ENCODE assay signal across 9 mouse cellular contexts in the genomic region with DNA sequence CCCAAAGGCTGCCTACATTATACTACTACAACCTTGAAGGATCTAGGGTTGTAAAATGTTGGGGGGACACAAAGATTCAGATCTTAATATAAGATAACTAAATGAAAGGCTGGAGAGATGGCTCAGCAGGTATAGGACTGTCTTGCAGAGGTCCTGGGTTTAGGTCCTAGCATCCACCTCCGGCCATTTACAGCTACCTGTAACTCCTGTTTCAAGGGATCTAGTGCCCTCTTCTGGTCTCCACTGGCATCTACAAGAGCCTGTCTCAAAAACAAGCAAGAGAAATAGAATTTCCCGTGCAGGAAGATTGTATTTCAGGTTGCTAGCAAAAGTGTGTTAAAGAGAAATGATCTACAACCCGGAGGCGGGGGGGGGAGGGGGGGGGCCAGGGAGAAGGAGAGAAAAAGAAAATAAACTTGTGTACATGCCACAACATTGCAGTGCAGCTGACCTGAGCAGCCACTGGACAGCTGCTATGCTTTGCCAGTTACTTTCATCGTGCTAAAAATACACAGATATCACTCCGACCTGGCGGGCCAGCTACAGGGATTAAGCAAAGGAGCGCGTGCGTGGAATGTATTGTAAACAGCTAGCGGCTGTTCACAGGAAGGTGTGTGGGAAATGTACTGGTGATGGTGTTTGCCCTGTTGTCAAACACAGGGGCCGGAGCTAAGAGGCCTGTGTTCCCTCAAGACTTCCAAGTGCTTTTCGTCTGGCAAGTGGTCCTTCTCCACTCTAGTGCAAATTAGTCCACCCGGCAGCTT. TPM values are rescaled to one million over a fixed set of nuclear protein-coding genes. Genes with fewer than 3 reads are reported as not detected.
DNase-seq lines count a peak whose midpoint lies in the region; ATAC-seq and TF ChIP-seq lines count a peak whose summit lies in the region.
"Had no signal": no experiment of that assay in that cellular context is flagged by ENCODE, and none has a peak within 500 bp of the region (broad histone marks: within the 10 kb centered on the region; RNA-seq: fewer than 3 reads in every experiment).

No protein-coding gene starts in this region.

- H3K9me3 ChIP-seq in forebrain, embryonic 14.5 days (replicated peaks; ENCODE audit: control insufficient read depth, low read length) = no peaks in the 10 kb centered on the region
- 0 out of 2 replicates have a peak, but pooled peaks cover 4% of the 10 kb centered on the region for H3K9me3 ChIP-seq in forebrain, embryonic 10.5 days
- no peaks in the 10 kb centered on the region for H3K9me3 ChIP-seq in CH12.LX (replicated peaks; ENCODE audit: low read length)
- no peaks in the 10 kb centered on the region for H3K9me3 ChIP-seq in heart, postnatal 0 days (replicated peaks; ENCODE audit: control insufficient read depth, low read length)
- H3K9me3 ChIP-seq in liver, embryonic 11.5 days (ENCODE audit: control insufficient read depth, low read length) = no peaks in the 10 kb centered on the region
- H3K9me3 ChIP-seq: neural tube, embryonic 12.5 days had no signal

- no peak overlapping the region for H3K4me3 ChIP-seq in forebrain, embryonic 14.5 days (ENCODE audit: low read depth, low read length)
- no peak overlapping the region for H3K4me3 ChIP-seq in forebrain, embryonic 10.5 days
- no peak overlapping the region for H3K4me3 ChIP-seq in CH12.LX (replicated peaks in 1 of 3; ENCODE audit: low read depth in 2 of 3, low read length in 2 of 3, poor library complexity in 1 of 3)
- no peak overlapping the region for H3K4me3 ChIP-seq in cortical plate, adult 2 months (ENCODE audit: insufficient read depth, low read length)
- peak overlapping the region; percentile 27 for H3K4me3 ChIP-seq in heart, postnatal 0 days (ENCODE audit: low read depth, low read length)
- no peak overlapping the region for H3K4me3 ChIP-seq in liver, embryonic 11.5 days (ENCODE audit: low read depth, low read length)
- no peak overlapping the region for H3K4me3 ChIP-seq in spleen, adult 2 months (ENCODE audit: extremely low read depth, insufficient read depth, insufficient read length)
- H3K4me3 ChIP-seq: neural tube, embryonic 12.5 days had no signal

- no peaks in the 10 kb centered on the region for H3K4me1 ChIP-seq in forebrain, embryonic 14.5 days (ENCODE audit: control insufficient read depth, insufficient read depth, low read length)
- H3K4me1 ChIP-seq in forebrain, embryonic 10.5 days = peaks cover 17% of the 10 kb centered on the region
- H3K4me1 ChIP-seq in CH12.LX (ENCODE audit: control insufficient read depth in 1 of 2, insufficient read depth in 2 of 2) = peaks cover 3 to 16% of the 10 kb centered on the region in 2 experiments
- no peaks in the 10 kb centered on the region for H3K4me1 ChIP-seq in cortical plate, adult 2 months (ENCODE audit: control insufficient read depth, insufficient read depth, low read length)
- 0 out of 2 replicates have a peak, but pooled peaks cover 8% of the 10 kb centered on the region for H3K4me1 ChIP-seq in heart, postnatal 0 days (ENCODE audit: control insufficient read depth, insufficient read depth)
- H3K4me1 ChIP-seq in liver, embryonic 11.5 days (replicated peaks; ENCODE audit: control insufficient read depth, insufficient read depth, low read length) = peaks cover 11% of the 10 kb centered on the region
- H3K4me1 ChIP-seq in spleen, adult 2 months (ENCODE audit: control insufficient read depth, insufficient read depth, insufficient read length) = peaks cover 3% of the 10 kb centered on the region; the same call in 1 of the 2 replicates
- H3K4me1 ChIP-seq: neural tube, embryonic 12.5 days had no signal

- no peaks in the 10 kb centered on the region for H3K79me2 ChIP-seq in CH12.LX (replicated peaks; ENCODE audit: control insufficient read depth, extremely low read depth, insufficient read depth, poor library complexity, severe bottlenecking)

- no peak for TF ChIP-seq EP300 in CH12.LX (IDR thresholded peaks at IDR 0.05; ENCODE audit: low read length)
- no peak for TF ChIP-seq EP300 in heart, postnatal 0 days (IDR thresholded peaks at IDR 0.05; ENCODE audit: low read depth)

- no peak for TF ChIP-seq POLR2A in CH12.LX (IDR thresholded peaks at IDR 0.05; ENCODE audit: low read depth, low read length)
- TF ChIP-seq POLR2A in cortical plate, adult 2 months (IDR thresholded peaks at IDR 0.05; ENCODE audit: extremely low read depth, insufficient read depth, low read length) = no peak
- TF ChIP-seq POLR2A in spleen, adult 2 months (IDR thresholded peaks at IDR 0.05; ENCODE audit: low read depth, low read length) = no peak

- WGBS in forebrain, embryonic 14.5 days = 33% methylated on average over 14 of the region's 14 CpGs
- WGBS in forebrain, embryonic 10.5 days = 47% methylated on average over 14 of the region's 14 CpGs
- 7% methylated on average over 14 of the region's 14 CpGs for WGBS in heart, postnatal 0 days
- WGBS in liver, embryonic 11.5 days = 37% methylated on average over 14 of the region's 14 CpGs
- 62% methylated on average over 14 of the region's 14 CpGs for WGBS in spleen, adult 2 months

- TF ChIP-seq RAD21 in CH12.LX (IDR thresholded peaks at IDR 0.05; ENCODE audit: low read depth, low read length) = peak; percentile 77

- dilution Hi-C loops in CH12.LX (cut with MboI; ENCODE audit: extremely low pct_ligation_motif_present, extremely low pct_unique_long_range_greater_than_20kb, low sequenced_read_pairs) = no loop called here

- peak; percentile 58 to 78 for TF ChIP-seq CTCF in CH12.LX (conservative IDR thresholded peaks at IDR 0.05 in 1 of 2, IDR thresholded peaks at IDR 0.05 in 1 of 2; ENCODE audit: low read depth in 2 of 2, low read length in 2 of 2)
- peak; percentile 53 for TF ChIP-seq CTCF in cortical plate, adult 2 months (IDR thresholded peaks at IDR 0.05; ENCODE audit: extremely low read depth, insufficient read depth, low read length)
- peak; percentile 66 for TF ChIP-seq CTCF in heart, postnatal 0 days (IDR thresholded peaks at IDR 0.05; ENCODE audit: low read depth)
- peak; percentile 36; the same call in 1 of the 2 replicates for TF ChIP-seq CTCF in spleen, adult 2 months (IDR thresholded peaks at IDR 0.05; ENCODE audit: extremely low read depth, insufficient read depth, insufficient read length, insufficient replicate concordance)

- ATAC-seq in forebrain, embryonic 14.5 days = no peak
- ATAC-seq in heart, postnatal 0 days (ENCODE audit: insufficient read depth, low read depth) = peak; percentile 59
- ATAC-seq in liver, embryonic 11.5 days (replicated peaks; ENCODE audit: low FRiP score) = no peak

- in situ Hi-C loops in CH12.LX (cut with MboI; ENCODE audit: low pct_ligation_motif_present, low pct_unique_long_range_greater_than_20kb, low sequenced_read_pairs) = loop anchor here (5.0 kb wide), 1 partner anchor 72 kb away; a partner anchor contains a TSS

- H3K27ac ChIP-seq in forebrain, embryonic 14.5 days (ENCODE audit: low read depth, low read length) = no peak overlapping the region; the same call in 1 of the 2 replicates
- H3K27ac ChIP-seq in forebrain, embryonic 10.5 days = no peak overlapping the region
- H3K27ac ChIP-seq in CH12.LX (ENCODE audit: insufficient read depth, low read depth) = no peak overlapping the region
- H3K27ac ChIP-seq in cortical plate, adult 2 months (ENCODE audit: insufficient read depth, low read length) = no peak overlapping the region
- peak overlapping the region; percentile 93 for H3K27ac ChIP-seq in heart, postnatal 0 days (ENCODE audit: low read depth)
- H3K27ac ChIP-seq in liver, embryonic 11.5 days (ENCODE audit: low read depth, low read length) = no peak overlapping the region
- H3K27ac ChIP-seq in spleen, adult 2 months (ENCODE audit: insufficient read depth, low read length) = no peak overlapping the region
- H3K27ac ChIP-seq: neural tube, embryonic 12.5 days had no signal

- no peaks in the 10 kb centered on the region for H3K36me3 ChIP-seq in forebrain, embryonic 14.5 days (ENCODE audit: control insufficient read depth, insufficient read depth, low read length)
- no peaks in the 10 kb centered on the region for H3K36me3 ChIP-seq in forebrain, embryonic 10.5 days (replicated peaks)
- H3K36me3 ChIP-seq in CH12.LX (replicated peaks in 1 of 2; ENCODE audit: control insufficient read depth in 1 of 2, insufficient read depth in 1 of 2, low read length in 1 of 2) = no peaks in the 10 kb centered on the region
- H3K36me3 ChIP-seq in heart, postnatal 0 days (replicated peaks; ENCODE audit: control insufficient read depth, insufficient read depth, low read length) = no peaks in the 10 kb centered on the region
- no peaks in the 10 kb centered on the region for H3K36me3 ChIP-seq in liver, embryonic 11.5 days (ENCODE audit: control insufficient read depth, insufficient read depth, low read length)
- no peaks in the 10 kb centered on the region for H3K36me3 ChIP-seq in spleen, adult 2 months (ENCODE audit: control insufficient read depth, insufficient read depth, low read length)
- H3K36me3 ChIP-seq: neural tube, embryonic 12.5 days had no signal

- no peak overlapping the region for H3K9ac ChIP-seq in forebrain, embryonic 14.5 days (ENCODE audit: low read length)
- no peak overlapping the region for H3K9ac ChIP-seq in CH12.LX (ENCODE audit: insufficient read depth, low read depth)
- H3K9ac ChIP-seq in heart, postnatal 0 days (replicated peaks; ENCODE audit: low read depth, low read length) = no peak overlapping the region; the same call in 1 of the 2 replicates
- H3K9ac ChIP-seq in liver, embryonic 11.5 days (ENCODE audit: low read depth, low read length) = 0 out of 2 replicates have a peak overlapping the region, but pooled peaks have one; percentile 14
- H3K9ac ChIP-seq: neural tube, embryonic 12.5 days had no signal

- peak; percentile 42 for DNase-seq in forebrain, embryonic 14.5 days (ENCODE audit: low spot score)
- no peak for DNase-seq in forebrain, embryonic 10.5 days (ENCODE audit: extremely low spot score, low spot score)
- no peak for DNase-seq in CH12.LX (ENCODE audit: extremely low read depth)
- DNase-seq in heart, postnatal 0 days (ENCODE audit: low spot score) = peak; percentile 77
- no peak for DNase-seq in liver, embryonic 11.5 days (ENCODE audit: low spot score)
- peak; percentile 53 to 59 for DNase-seq in spleen, adult 2 months (ENCODE audit: low read depth in 1 of 2, low spot score in 2 of 2)
- DNase-seq in urinary bladder, postnatal 4 days (ENCODE audit: low spot score in 2 of 2) = no peak

- no peak overlapping the region for H3K4me2 ChIP-seq in forebrain, embryonic 14.5 days (ENCODE audit: low read length)
- H3K4me2 ChIP-seq in CH12.LX (ENCODE audit: insufficient read depth, low read depth, poor library complexity, severe bottlenecking) = no peak overlapping the region
- peak overlapping the region; percentile 45 for H3K4me2 ChIP-seq in heart, postnatal 0 days (ENCODE audit: low read depth, low read length)
- peak overlapping the region; percentile 16; the same call in 1 of the 2 replicates for H3K4me2 ChIP-seq in liver, embryonic 11.5 days
- H3K4me2 ChIP-seq: neural tube, embryonic 12.5 days had no signal

- no peaks in the 10 kb centered on the region for H3K27me3 ChIP-seq in forebrain, embryonic 14.5 days (replicated peaks; ENCODE audit: control insufficient read depth, insufficient read depth, low read length)
- H3K27me3 ChIP-seq in forebrain, embryonic 10.5 days (ENCODE audit: poor library complexity, severe bottlenecking) = no peaks in the 10 kb centered on the region
- H3K27me3 ChIP-seq in CH12.LX (replicated peaks) = no peaks in the 10 kb centered on the region
- H3K27me3 ChIP-seq in heart, postnatal 0 days (ENCODE audit: control insufficient read depth, insufficient read depth, low read length) = no peaks in the 10 kb centered on the region
- H3K27me3 ChIP-seq in liver, embryonic 11.5 days (replicated peaks; ENCODE audit: control insufficient read depth, insufficient read depth, low read length) = no peaks in the 10 kb centered on the region
- no peaks in the 10 kb centered on the region for H3K27me3 ChIP-seq in spleen, adult 2 months (ENCODE audit: control insufficient read depth, insufficient read depth, low read length)
- H3K27me3 ChIP-seq: neural tube, embryonic 12.5 days had no signal

RNA-seq across cellular contexts. Expression of a gene that starts 8.3 kb away (rescaled TPM):
- polyA plus RNA-seq in forebrain, embryonic 14.5 days (2014; fragmentation: Nextera tagmentation; extraction: Ambion mirVana) = 8.1 and 10.6 TPM in 2 replicates
- polyA plus RNA-seq in forebrain, embryonic 10.5 days (2016; fragmentation: Nextera tagmentation; extraction: Ambion mirVana) = 8.3 and 10.4 TPM in 2 replicates
- total RNA-seq in CH12.LX (2012; rRNA removed) = 6.1 and 8.0 TPM in 2 replicates
- total RNA-seq in CH12.LX (2014; rRNA removed) = 4.6 and 4.8 TPM in 2 replicates
- 4.5 and 6.2 TPM in 2 replicates for polyA plus RNA-seq in CH12.LX (2012; ENCODE audit: insufficient read length, low read depth)
- polyA plus RNA-seq in cortical plate, adult 2 months (2012; rRNA removed) = 10.7 and 11.3 TPM in 2 replicates
- total RNA-seq in heart, postnatal 0 days (2014; rRNA removed; ENCODE audit: low replicate concordance) = 6.5 and 8.7 TPM in 2 replicates
- polyA plus RNA-seq in heart, postnatal 0 days (2015; fragmentation: Nextera tagmentation; extraction: Ambion mirVana) = 10.7 and 11.1 TPM in 2 replicates
- 24.3 and 24.8 TPM in 2 replicates for polyA plus RNA-seq in liver, embryonic 11.5 days (2014; fragmentation: Nextera tagmentation; extraction: Ambion mirVana)
- polyA plus RNA-seq in spleen, adult 2 months (2012; rRNA removed) = 5.8 and 7.6 TPM in 2 replicates

RNA-seq across cellular contexts. Expression of a gene that starts 13.1 kb away (rescaled TPM):
- polyA plus RNA-seq in forebrain, embryonic 14.5 days (2014; fragmentation: Nextera tagmentation; extraction: Ambion mirVana) = 0.63 and 0.83 TPM in 2 replicates
- 0.26 and 0.33 TPM in 2 replicates for polyA plus RNA-seq in forebrain, embryonic 10.5 days (2016; fragmentation: Nextera tagmentation; extraction: Ambion mirVana)
- total RNA-seq in CH12.LX (2012; rRNA removed) (not detected in 2 replicates), CH12.LX (2014; rRNA removed) (not detected in 2 replicates)
- polyA plus RNA-seq in CH12.LX (2012; ENCODE audit: insufficient read length, low read depth) = not detected in 2 replicates
- 0.11 and 0.27 TPM in 2 replicates for polyA plus RNA-seq in cortical plate, adult 2 months (2012; rRNA removed)
- total RNA-seq in heart, postnatal 0 days (2014; rRNA removed; ENCODE audit: low replicate concordance) = not detected in 2 replicates
- polyA plus RNA-seq in heart, postnatal 0 days (2015; fragmentation: Nextera tagmentation; extraction: Ambion mirVana) = 0.36 TPM in 1 of 2 replicates, not detected in the other
- not detected in 2 replicates for polyA plus RNA-seq in liver, embryonic 11.5 days (2014; fragmentation: Nextera tagmentation; extraction: Ambion mirVana)
- polyA plus RNA-seq in spleen, adult 2 months (2012; rRNA removed) = not detected in 2 replicates
- polyA plus RNA-seq: neural tube, embryonic 12.5 days had no signal

RNA-seq across cellular contexts. Expression of a gene that starts 45.1 kb away (rescaled TPM):
- 13.3 and 13.8 TPM in 2 replicates for polyA plus RNA-seq in forebrain, embryonic 14.5 days (2014; fragmentation: Nextera tagmentation; extraction: Ambion mirVana)
- 6.9 and 7.9 TPM in 2 replicates for polyA plus RNA-seq in forebrain, embryonic 10.5 days (2016; fragmentation: Nextera tagmentation; extraction: Ambion mirVana)
- total RNA-seq in CH12.LX (2012; rRNA removed) = 17.8 and 18.6 TPM in 2 replicates
- 14.6 and 17.4 TPM in 2 replicates for total RNA-seq in CH12.LX (2014; rRNA removed)
- 23.1 and 27.7 TPM in 2 replicates for polyA plus RNA-seq in CH12.LX (2012; ENCODE audit: insufficient read length, low read depth)
- polyA plus RNA-seq in cortical plate, adult 2 months (2012; rRNA removed) = 13.2 and 14.3 TPM in 2 replicates
- 23.9 and 43.4 TPM in 2 replicates for total RNA-seq in heart, postnatal 0 days (2014; rRNA removed; ENCODE audit: low replicate concordance)
- 18.7 and 21.2 TPM in 2 replicates for polyA plus RNA-seq in heart, postnatal 0 days (2015; fragmentation: Nextera tagmentation; extraction: Ambion mirVana)
- polyA plus RNA-seq in liver, embryonic 11.5 days (2014; fragmentation: Nextera tagmentation; extraction: Ambion mirVana) = 8.6 and 9.6 TPM in 2 replicates
- polyA plus RNA-seq in spleen, adult 2 months (2012; rRNA removed) = 52.3 and 83.0 TPM in 2 replicates

Comparison
In these comparisons a context has a peak if more than half of its experiments do, and no peak if none do; other contexts are left out.
1. DNase-seq: peak in forebrain, embryonic 14.5 days (single experiment), heart, postnatal 0 days (single experiment) and spleen, adult 2 months (2 of 2); none in forebrain, embryonic 10.5 days (single experiment), CH12.LX (single experiment), liver, embryonic 11.5 days (single experiment) and urinary bladder, postnatal 4 days (0 of 2).
2. H3K4me2 ChIP-seq: peak in heart, postnatal 0 days (single experiment) and liver, embryonic 11.5 days (single experiment); none in forebrain, embryonic 14.5 days (single experiment) and CH12.LX (single experiment).
3. Peak in every context shown above with its lines, with median percentiles within 50 percentile points of each other: CTCF ChIP-seq.